Mouse (Mus musculus): ENCODE data around the gene Gmds.
A peak's percentile ranks its signal among the peaks of the same experiment; 100 is the strongest.

Gmds gene

DNA sequence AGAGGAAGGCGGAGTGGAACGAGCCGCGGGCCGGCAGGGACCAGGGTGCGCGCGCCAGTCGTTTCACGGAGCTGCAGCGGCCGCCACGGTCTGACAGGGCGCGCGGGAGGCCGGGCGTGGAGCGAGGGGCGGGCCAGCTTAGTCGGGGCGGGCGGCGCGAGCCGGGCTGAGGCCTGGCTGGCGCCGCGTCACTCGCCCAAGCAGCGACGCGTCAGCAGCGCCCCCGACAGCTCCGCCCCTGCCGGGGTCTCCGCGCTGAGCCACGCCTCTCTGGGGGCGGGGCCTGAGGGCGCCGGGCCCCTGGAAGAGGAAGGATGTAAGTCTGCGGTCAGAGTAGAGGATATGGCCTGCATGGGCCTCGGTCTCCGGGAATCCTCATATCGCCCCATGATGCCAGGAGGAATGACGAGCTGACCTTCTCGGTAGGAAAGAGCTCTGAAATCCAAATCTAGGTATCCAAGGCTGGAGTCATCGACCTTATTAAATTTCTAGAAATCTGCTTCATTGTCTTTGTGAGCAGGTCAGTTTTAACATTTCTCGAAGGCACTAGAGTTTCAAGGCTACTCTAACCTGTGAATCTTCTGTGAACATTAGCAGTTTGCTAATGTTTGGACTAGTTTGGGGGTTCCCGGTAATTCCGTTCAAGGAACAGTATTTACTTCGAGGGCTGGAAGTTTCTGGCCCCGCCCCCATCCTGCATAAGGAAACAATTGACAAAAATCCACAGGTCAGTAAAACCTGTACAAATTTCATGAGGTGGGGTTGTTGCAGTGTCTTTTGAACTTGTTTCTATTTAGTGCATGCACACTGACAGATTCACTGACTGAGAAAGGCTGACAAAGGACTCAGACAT lies at the start of gene Gmds:
Gmds (minus strand) TSS at position 228 of the 853 bp plus-strand sequence.
- DNase-seq: peak; percentile 100

DNA sequence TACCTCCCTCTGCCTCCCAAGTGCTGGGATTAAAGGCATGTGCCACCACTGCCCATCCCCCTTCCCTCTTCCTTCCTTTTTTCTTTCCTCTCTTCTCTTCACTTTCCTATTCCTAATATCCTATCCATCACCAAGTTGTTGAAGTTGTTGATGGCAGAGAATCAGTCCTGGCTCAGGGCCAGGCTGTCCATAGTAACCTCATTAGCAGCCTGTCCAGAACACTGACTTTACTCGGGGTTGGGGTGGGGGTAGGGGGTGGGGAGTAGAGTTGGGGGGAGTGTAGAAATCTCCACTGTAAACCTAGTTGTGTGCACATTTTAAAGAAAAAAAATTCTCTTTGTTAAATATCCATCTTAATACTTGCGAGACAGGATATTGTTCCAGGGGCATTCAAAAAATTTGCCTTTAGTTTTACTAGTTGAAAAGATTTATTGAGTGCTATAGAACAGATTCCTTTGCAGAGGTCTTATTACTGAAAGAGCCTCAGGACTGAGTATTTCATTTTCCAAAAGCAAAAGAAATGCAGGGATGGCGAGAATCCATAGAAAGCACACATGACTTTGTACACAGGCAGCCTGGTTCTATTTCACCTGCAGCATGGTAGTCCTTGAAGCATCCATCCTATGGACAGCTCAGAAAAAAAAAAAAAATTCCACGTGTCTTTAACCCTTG lies 47.0 kb upstream of the Gmds start:
- no peak for DNase-seq

DNA sequence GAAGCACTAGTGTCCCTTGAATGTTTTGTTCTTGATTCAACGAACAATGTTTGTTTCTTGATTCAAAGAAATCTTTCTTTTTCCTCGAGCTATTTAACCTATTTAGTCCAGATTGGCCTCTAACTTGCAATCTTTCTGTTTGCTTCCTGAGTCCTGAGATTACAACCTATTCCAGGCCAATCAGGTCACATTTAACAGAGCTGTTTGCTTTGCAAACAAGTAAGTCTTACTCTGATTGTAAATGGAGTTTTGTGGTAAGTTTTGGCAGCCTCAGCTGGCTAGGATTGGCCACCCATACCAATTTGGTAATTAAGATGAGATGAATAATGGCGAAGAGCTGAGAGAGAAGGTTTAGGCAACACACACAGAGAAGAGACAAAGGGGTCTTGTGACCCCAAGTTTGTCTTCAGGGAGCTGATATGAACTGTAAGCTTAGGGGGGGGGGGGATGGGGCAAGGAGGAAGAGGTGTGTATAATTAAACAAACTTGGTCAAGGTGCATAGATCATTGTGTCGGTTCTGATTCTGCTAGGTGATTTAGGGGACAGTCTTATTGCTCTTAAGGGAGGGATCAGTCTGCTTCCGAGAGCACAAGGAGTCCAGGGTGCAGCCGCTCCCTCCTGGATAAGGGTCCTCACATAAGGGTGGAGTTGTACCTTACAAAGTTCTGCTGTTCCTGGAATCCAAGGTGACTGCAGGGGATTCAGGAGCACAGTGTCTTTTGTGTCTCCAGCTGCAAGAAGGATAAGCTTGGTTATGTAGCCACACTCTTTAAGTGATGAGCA lies 43.9 kb upstream of the Gmds start:
- no peak for DNase-seq

DNA sequence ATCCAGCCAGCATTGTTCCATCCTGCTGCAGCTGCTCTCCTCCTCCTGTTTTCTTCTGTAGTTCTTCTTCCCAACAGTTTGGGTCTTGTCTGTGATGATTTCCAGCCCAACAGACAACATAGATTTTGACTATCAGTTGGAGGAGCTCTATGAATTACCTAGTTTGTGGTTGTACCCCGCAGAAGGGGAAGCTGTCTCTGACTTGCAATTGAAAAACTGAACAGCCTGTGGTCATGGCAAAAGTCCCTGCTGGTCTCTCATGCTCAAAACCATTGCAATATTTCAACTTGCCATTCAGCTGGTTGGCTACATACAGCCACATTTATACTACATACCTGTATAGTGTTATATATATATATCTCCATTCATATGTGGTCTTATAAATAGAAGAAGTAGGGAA lies 40.1 kb upstream of the Gmds start:
- DNase-seq: no peak

DNA sequence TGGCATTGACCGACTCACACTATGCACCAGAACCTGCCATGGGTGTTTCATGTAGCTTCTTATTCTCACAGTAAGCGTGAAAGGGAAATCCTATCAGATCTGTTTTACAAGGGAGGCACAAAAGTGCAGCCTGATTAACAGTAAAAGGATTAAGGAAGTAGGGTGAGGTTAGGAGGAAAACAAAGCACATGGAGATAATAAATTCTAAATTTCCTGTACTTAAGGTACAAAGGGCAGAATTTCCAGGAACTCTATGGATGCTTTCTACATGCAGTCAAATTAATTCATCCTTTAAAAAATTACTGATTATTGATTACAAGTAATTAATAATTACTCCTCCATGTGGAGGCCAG lies 34.0 kb upstream of the Gmds start:
- no peak for DNase-seq

DNA sequence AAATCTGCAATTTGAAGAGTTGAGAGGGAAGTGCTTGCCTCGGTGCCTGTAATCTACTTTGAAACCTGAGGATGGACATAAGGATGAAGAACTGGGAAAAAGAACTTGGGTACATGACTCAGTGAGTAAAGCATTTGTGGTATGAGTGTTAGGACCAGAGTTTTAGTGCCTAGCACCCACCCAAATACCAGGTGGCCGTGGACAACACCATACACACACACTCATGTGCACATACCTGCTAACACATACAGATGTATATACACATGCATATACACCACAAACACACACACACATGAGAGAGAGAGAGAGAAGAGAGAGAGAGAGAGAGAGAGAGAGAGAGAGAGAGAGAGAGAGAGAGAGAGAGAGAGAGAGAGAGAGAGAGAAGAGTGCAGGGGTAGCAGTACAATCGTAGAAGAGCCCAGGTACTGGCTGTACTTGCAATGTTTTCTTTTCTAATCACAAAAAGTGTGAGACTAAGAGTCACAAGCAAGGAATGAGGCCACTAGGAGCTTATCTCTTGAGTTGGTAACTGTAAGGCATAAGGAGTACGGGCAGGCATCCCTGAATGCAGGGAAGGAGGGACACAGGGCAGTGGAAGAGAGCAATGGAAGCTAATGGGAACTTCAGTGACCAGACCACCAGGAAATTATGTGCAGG lies 33.5 kb upstream of the Gmds start:
- DNase-seq: no peak

DNA sequence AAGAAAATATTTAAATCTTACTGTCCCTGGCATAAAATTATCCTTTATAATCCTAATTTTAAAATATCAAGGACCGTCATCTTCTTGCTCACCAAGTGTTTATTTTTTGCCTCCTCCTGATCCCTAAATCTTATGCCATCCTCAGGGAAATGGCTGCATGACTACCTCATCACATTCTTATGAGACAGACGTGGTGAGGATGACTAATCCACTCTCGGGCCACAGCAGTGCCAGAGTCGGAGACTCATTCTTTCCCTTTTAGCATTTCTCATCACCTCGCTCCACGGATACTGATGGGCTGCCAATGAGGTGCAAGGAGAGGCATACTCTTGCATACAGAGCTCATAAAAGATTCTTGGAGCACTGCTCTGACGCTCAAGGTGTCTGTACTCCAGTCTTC lies 32.2 kb upstream of the Gmds start:
- peak; percentile 85 for DNase-seq

DNA sequence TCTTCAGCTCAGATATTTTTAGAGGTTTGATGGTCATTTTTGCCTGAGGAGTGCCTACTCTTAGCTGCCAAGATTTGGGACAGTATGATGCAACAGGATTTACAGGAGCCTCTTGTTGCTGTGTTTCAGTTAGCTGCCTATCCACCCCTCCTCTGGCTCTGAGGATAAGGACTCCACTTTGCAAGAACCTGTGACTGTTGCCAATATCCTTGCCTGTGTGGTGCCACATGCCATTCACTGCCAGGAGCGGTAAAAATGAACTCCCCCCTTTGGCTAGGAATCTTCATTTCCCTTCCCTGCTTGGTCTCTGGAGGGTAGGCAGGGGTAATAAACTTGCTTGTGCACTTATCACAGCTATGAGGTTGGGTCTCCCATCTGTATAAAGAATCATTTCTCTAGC lies 31.6 kb upstream of the Gmds start:
- DNase-seq: peak; percentile 83

DNA sequence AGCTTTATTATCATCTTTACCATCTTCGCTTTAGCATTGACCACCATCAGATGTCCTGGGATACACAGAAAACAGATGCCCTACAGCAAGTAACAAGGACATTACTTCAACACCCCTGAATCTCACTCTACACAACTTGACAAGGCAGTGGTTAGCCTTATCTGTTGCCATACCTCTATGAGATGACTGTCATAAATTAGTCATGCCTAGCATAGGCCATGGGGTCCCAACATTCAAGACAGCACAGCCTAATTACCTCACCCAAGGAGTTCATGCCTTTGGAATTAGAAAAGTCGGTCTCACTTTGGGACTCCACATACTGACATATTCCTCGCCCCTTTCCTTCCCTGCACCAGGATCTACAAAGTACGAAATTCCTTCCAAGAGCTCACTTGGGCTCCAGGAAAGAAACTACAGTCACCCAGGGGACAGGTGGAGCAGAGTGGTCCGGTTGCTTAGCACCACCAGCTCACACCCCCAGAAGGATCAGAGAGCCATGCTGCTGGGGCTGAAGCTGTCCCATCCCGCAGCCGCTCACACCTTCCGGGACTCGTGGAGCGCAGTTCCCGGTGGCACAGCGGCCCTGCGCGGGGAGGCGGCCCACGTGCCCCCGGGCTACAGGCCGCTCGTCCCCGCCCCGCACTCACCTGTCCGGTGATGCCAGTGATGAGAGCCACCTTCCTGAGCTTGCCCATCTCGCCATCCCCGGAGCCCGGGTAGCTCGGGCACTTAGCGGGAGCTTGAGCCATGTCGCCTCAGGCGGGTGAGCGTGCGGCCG lies 616 bp downstream of the Gmds start:
- DNase-seq: no peak

DNA sequence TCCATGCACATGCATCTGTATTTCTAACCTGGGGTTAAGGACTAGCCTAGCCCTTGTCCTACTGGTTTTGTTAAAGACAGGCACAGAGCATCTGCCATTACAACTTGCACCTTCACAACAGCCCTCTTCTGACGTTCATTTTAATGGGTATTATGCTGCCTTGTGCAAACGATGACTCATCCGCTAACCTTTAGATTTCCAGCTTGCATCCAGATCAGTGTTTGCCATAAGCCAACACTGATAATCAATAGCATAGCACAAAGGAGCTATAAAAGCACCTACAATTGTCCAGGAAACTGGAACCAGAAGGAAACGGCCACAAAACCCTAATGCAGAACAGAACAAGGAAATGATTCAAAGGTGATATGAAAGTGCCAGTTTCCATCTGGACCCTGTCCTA lies 20.2 kb downstream of the Gmds start:
- DNase-seq: no peak

DNA sequence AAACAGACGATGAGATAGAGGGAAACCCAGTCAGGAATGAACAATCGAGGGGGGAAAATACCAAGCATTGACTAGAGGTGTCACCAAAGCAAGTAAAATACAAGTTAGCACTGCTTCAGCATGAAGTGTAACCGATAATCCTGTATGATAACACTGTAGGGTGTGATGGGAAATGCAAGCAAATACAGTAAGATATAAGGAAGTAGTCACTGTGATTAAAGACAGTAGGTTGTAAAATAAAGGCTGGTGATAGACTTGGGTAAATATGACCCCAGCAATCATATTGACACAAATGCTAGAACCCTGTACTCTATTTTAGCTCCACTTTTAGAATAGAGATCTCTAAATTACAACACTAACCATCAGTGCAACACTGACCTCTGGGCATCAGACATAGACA lies 21.2 kb downstream of the Gmds start:
- no peak for DNase-seq

DNA sequence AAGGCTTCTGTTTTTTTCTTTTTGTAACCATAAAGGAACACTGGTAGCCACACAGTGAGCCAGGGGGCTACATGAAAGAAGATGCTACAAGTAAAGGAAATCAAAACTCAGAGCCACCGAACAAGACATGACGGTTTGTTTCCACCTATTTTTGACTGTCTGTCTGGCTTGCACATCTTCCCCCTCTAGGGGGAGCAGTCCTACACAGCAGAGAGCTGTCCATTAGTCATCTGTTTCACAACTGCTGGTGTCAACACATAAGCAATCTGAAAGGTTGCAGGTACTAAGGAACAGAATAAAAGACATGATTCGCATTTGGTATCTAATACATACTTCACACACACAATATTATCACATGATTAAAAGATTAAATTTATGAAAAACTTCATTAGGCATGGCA lies 25.9 kb downstream of the Gmds start:
- peak; percentile 90 for DNase-seq

DNA sequence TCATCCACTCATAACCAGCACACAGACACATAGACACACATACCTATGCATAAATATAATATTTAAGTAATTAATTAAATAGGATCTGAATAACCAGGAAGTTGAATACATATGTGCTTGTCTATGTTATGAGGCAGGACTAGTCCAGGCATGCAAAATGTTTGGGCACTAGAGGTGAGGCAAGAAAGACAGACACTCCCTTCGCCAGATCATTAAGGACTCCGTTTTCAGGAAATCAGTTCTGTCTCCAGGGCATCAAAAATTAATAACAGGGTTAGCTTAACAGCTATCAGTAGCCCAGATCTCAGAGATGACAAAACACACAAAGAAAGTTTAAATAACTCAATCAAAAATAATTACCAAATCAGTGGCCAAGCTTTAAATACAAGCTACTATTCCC lies 27.1 kb downstream of the Gmds start:
- no peak for DNase-seq

DNA sequence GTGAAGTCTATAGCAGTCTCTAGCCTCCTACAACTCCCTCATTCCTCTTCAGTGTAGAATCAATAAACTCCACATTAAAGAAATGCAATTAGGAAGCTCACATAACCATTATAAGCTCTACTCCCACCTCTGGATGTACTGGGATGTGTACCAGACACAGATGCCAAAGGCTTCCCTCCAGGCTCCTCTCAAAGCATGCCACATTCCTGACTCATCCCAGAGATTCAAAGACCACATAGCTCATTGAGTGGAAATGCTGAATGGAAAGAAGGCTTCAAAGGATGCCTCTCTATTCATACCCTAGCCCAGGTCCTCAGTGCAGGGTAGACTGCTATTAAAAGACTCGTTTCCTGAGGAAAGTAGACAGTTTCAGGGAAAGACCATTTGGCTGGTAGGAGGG lies 40.1 kb downstream of the Gmds start:
- DNase-seq: no peak

DNA sequence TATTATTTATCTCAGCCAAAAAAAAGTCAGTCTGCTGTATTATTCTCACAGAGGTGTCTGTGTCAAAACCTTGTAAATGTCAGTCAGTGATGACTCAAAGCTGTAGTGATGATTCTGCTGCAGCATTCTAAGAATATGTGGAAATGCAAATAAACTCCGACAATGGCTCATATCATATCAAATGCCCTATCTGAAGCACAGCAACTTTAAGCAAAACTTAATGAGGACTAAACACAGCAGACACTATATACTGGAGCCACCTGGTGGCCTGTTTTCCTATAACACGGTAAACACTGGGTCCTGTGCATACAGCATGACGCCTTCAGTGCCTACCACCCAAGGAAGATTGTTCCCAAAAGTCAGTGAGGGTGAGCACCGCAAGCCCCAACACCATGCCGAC lies 41.1 kb downstream of the Gmds start:
- DNase-seq: peak; percentile 92

DNA sequence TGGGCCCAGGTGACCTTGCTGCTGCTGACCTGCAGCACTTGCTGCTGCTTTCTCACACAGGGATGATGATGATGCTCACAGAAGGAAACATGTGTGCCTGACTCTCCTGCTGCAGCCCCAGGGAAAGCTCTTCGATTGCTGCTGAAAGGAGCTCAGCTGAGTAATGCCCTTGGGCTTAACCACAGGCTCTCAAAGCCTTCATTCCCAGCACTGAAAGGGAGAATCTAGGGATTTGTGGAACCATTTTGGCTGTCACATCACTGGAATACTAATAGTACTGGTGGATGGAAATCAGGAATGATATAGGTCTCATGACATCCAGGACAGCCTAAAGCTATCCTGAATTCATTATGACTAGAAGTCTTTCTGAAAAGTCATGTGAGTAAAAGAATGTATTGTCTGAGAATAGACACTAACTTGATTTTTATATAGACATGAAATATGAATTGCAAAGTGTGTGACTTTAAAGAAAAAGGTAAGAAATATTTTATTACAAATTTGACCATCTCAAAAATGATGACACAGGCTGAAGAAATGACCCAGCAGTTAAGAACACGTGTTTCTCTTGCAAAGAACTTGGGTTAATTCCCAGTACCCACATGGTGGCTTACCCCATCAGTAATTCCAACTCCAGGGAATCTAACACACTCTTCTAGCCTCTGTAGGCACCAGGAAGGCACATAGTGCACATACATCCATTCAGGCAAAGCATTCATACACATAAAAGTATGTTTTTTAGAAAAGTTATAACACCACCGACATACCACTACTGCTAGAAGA lies 43.9 kb downstream of the Gmds start:
- DNase-seq: no peak

DNA sequence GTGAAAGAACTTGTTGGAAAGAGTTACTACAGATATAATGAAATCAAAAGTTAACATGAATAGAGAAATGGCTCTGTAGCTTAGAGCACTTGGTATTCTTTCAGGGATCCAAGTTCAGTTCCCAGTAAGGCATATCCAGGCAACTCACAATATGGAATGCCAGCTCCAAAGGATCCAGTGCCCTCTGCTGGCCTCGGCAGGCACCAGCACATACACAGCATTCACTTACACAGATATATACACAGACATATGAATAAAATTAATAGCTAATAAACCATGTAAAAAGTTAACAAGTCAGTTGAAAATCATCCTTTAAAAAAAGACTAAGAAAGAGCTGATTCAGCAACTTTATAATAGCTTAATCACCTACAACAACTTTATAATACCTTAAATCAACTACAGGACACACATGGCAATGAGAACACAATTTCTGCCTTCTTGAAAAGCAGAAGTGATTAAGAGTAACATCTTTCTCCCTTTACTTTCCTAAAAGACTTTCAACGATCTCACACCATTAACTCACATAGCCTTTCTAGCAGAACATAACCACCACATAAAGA lies 65.5 kb downstream of the Gmds start:
- DNase-seq: no peak

DNA sequence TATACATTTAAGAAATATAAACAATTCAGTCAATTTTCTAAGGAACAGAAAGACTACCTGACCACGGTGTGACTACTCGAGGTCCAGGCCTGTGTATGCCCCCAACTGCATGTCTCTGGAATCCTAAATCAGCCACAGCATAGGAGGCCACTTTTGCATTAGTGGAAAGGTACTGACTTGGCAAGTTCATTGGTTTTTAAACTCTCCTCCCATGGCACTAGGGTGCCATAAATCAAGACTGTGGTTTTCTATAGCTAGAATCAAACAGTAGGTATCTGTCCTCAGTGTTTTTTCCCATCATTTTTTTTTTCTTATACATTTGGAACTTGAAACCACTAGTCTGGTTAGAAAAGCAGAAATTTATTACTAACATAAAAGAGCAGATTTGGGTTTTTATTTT lies 68.8 kb downstream of the Gmds start:
- no peak for DNase-seq

DNA sequence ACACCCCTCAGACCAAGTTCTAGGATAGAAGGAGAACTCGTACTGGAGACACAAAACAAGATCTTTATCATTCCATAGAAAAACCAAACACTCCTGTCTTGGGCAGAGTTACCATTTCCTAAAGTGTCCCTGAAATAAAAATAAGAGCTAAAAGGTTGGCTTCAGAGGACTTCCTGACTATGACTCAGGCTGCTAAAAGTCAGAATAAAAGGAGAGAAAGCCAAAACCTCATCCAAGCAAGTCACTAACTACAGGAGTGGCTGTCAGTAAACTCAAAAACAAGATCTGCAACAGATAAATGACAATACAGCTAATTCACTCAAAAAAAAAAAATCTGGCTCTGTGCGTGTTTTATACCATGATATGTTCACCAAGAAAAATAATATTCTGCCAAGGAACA lies 69.3 kb downstream of the Gmds start:
- DNase-seq: no peak

DNA sequence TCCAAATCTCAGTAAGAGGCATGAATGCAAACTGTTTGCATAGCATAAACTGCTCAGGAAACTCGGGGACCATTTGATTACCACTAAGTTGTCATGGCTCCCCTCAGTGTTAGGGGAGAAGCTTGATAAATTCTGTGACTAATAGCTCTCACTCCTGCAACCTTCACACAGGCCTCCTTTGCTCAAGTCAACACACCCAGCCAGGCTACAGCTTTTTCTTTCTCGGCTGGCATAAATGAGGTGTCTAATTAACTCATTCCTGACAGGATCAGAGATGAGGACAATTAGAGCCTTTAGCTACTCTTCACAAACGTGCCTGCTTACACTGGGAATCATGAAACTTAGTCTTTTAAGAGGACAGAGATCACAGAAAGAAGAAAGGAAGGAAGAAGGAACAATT lies 70.3 kb downstream of the Gmds start:
- DNase-seq: no peak

DNA sequence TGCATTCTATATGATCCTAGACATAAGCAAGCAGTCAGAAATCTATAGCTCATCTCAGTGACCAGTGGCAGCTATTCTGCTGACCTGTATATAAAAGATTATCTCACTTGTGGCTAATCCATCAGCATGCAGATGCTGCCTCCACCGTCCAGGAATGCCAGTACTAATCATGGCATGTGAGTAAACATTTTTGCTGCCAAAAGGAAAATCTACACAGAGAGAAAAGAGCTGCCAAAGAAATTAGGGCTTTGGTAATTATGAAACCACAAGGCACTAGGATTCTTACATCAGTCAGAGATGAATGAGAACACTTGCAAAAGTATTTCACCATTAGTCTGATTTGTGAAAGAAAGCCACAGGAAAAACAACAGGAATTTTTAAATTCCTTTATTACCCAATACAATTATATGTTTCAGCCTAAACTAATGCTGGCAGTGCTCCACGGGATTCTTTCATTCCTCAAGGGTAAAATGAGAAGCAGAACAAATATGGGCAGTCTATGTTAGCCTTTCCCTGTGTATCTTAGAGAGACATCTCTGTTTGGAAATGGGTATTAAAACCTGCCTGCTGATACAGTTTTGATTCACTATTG lies 71.3 kb downstream of the Gmds start:
- DNase-seq: no peak
